Mouse (Mus musculus) right cerebral cortex, postnatal 14 days (tissue): ENCODE measurements around the gene Uvrag.

Source experiments
- DNase-seq: peaks from one replicate; pipeline ENCODE4 v3.0.0; 2022

Gene Uvrag

DNA sequence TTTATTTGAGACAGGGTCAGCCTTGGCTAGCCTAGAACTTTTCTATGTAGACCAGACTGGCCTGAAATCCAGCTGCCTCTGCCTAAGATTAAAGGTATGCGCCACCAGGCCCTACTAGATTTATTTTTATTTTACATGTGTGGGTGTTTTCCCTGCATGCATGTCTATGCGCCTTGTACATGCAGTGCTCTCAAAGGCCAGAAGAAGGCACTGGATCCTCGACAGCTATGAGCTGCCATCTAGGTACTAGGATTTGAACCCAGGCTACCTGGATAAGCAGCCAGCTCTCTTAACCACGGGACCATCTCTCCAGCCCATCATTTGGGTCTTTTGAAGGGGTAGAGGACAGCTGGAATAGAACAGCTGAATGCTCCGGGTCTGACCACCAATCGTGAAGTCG, 21.5 kb upstream of the Uvrag start:
- DNase-seq = no peak

GRCm38 (mm10) chr7:99161961-99162360, 21.0 kb upstream of the Uvrag start:
- no peak for DNase-seq

- DNase-seq = no peak
Observed at GRCm38 (mm10) chr7:99161529-99161928, 20.6 kb upstream of the Uvrag start.

- no peak for DNase-seq
Observed at GRCm38 (mm10) chr7:99160995-99161394, 20.1 kb upstream of the Uvrag start.

DNA sequence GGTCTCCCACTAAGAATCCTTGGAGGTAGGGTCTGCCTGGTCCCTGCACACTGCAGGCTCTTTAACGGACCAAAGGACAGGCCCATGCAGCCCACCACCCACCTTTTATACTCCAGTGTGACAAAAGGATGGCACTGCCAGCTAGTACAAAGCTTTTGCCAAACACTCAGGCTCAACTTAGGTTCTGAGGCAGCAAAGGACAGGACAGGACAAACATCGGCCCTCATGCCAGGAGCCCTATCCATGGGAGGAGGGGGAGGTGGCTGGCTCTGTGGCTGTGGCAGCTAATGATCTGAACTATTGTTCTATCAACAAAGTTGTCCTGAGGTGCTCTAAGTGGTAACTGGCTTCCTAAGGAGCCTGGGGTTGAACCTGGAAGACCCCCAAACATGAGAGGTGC, 18.5 kb upstream of the Uvrag start:
- no peak for DNase-seq

- no peak for DNase-seq
Observed at GRCm38 (mm10) chr7:99158904-99159303, 18.0 kb upstream of the Uvrag start.

DNA sequence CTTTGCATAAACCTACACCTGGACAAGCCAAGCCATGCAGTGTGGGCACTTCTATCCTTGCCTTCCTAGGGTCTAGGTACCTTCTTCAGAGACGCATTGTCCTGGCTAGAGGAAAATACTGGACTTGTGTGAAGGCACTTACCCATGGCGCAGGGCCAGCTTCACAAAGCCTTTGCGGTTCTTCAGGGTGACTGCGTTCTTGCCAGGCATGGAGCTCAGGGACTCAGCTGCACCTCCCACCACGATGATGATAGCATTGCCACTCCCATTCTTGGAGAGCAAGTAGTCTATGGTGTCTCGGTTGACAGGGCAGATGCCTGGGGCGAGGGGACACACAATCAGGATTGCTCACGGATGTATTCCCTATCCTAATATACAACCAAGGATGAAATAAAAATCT, 17.1 kb upstream of the Uvrag start:
- no peak for DNase-seq

DNA sequence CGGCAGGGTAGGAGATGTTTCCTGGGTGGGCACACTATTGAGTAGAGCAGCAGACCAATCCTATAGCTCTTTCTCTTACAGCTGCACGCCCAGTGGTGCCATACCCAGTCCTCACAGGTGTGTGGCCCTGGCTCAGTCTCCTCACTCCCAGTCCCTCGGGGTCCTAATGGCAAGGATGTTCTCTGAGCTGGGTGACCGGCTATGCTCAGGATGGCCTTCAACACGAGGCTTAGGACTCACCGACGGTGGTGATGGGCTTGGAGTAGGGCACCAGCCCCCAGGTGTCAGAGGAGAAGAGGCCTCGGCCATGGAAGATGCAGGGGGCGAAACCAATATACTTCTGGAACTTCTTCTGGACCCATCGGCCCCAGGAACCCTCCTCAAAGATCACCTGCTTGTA, 15.8 kb upstream of the Uvrag start:
- no peak for DNase-seq

DNA sequence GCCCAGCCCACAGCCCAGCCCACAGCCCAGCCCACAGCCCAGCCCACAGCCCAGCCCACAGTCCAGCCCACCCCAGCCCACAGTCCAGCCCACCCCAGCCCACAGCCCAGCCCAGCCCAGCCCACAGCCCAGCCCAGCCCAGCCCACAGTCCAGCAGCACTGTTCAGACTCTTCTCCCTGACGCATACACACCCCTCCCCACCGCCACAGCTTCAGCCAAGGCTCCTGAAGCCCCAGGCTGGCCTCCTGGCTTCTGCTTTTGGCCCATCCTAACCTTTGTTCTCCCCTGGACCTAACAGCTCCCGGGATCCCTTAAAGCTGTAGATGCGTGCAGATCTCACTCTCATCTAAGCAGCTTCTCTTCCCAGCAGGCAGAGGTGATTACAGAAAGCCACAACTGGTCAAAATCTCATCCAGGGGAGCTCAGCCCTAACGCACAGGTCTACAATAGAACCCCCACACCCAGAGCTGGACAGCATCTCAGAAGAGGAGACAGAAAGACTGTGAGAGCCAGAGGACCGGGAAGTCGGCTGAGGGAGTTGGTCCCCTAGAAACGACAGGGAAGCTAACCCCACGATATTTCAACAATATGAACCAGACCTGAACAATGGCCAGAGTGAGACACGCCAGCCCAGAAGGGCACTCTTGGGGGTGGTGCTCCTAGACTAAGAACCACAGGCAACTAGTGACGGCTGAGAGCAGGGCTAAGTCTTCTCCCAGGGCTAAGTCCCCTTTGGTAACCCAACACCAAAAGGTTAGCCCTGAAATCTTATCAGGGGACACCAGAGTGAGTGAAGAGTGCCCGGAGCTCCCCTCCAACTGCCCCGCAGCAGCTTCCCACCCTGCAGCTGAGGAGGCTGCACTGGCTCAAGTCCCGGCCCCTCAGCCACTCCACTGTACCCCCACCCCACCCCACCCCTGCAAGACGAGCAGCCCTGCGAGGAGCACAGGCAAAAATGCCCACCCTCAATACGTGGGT, 14.7 kb upstream of the Uvrag start:
- no peak for DNase-seq

GRCm38 (mm10) chr7:99154648-99155151, 13.8 kb upstream of the Uvrag start:
- no peak for DNase-seq

- no peak for DNase-seq
Observed at GRCm38 (mm10) chr7:99153686-99154202, 12.8 kb upstream of the Uvrag start.

- no peak for DNase-seq
Observed at GRCm38 (mm10) chr7:99152756-99153155, 11.8 kb upstream of the Uvrag start.

- peak; percentile 97 for DNase-seq
Observed at GRCm38 (mm10) chr7:99151342-99151741, 10.4 kb upstream of the Uvrag start.

DNA sequence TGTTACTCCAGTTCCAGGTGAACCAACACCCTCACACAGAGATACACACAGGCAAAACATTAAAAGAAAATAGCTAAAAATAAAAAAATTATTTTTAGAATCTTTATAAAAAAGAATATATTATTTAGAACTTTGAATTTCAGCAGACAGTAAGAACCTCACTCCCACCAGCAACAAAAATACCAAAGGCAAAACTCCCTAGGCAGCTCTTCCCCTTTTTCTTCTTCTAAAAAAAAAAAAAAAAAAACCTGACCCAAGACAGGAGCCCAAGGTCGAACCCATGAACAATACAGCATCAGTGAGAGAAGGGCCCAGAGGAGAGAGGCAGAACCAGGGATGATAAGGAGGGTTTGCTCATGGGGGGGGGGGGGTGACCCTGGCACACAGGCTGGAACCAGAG, 8.1 kb upstream of the Uvrag start:
- no peak for DNase-seq

DNA sequence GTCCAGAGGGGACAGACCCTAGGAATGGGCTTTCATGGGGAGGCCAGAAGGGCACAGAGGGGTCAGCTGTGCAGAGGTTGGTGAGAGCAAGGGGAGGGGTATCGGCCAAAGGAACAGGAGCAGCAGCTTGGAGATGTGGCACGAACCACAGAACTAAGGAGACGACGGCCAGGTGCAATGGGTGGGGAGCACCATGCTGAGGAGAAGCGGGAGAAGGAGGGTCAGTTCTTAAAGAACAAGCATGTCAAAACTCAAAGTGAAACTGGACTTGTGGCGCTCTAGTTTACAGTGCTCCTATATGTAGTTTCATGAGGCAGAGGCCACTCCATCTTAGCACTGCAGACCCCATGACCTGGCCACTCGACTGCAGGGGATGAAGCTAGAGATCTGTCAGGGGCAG, 6.6 kb upstream of the Uvrag start:
- DNase-seq = no peak

- DNase-seq = no peak
Observed at GRCm38 (mm10) chr7:99146906-99147305, 6.0 kb upstream of the Uvrag start.

DNA sequence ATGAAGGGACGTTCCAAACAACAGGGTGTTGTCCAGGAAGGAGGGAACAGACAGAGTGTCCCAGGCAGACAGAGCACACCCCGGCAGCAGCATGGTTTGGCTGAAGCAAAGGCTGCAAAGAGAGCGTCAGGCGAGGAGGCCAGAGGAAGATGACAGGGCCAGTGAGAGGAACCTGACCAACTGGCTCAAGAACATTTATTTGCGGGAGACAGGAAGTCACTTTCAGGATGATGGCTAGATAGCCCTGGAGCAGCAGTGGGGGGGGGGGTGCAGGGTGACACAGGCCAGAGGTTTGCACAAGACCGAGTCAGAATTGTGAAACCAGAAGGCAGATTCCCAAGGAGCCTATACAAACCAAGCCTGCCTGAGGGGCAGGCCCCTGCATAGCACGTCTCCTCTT, 5.1 kb upstream of the Uvrag start:
- DNase-seq = no peak

- peak; percentile 50 for DNase-seq
Observed at GRCm38 (mm10) chr7:99144616-99145015, 3.7 kb upstream of the Uvrag start.

DNA sequence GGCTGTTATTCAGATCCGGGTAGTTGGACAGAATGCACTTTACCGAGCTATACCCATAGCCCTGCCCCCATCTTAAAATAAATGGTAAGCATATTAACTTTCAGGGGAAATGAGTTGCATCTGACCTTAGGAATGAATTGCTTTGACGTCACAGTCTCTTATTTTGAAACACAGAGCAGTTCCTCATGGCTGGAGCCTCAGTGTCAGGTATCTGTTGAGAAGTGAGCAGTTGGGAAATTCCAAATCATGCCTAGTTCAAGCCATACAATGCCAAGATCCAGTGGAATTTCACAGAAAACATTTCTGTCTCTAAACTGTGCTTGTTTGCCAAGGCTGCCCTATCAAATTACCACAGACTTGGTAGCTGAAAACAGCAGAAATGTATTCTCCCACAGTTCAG, 2.3 kb upstream of the Uvrag start:
- no peak for DNase-seq

DNA sequence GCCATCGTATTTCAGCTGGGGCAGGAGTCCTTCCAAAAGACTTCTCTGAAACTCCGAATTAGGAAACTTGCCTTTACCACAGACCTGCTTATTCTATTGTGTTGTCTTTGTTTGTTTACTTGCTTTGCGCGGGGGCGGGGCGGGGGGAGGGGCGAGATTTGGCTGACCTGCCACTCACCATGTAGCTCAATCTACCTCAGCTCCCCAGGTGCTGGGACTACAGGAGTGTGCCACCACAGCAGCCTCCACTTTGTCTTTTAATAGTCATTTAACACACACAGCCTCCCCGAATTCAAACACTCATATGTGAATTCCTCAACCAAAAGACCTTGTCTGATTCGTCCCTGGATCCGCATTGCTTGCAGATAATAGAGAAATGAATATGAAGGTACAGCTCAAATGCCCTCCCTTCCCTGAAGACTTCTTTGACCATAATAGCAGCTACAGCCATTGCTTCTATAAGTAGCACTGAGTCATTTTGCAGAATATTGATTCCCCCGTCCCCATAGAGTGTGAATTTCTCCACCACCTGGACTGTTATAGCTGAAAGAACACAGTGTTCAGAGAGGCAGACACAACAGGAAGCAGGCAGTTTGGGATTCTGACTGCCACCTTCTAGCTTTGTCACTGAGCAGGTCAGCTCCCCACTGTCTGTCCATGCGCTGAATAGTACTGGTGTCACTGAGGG, 1.1 kb upstream of the Uvrag start:
- no peak for DNase-seq

DNA sequence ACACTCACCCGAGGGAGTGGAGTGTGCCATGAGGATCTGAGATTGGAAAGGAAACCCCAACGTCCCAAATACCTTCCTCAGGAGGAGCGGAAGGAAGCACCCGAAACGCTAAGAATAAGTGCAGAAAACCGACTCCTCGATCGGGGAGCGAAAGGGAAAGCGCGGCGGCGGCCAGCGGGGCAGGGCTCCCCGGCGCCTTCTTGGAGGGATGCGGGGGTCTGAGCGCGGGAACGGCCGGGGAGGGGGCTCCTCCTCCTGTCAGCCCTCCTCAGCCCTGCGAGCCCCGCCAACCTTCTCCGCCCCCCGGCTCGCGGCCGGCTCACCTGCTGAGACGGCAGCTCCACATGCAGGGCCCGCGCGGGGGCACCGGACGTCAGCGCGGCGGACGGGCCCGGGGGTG, 430 bp downstream of the Uvrag start:
- no peak for DNase-seq

DNA sequence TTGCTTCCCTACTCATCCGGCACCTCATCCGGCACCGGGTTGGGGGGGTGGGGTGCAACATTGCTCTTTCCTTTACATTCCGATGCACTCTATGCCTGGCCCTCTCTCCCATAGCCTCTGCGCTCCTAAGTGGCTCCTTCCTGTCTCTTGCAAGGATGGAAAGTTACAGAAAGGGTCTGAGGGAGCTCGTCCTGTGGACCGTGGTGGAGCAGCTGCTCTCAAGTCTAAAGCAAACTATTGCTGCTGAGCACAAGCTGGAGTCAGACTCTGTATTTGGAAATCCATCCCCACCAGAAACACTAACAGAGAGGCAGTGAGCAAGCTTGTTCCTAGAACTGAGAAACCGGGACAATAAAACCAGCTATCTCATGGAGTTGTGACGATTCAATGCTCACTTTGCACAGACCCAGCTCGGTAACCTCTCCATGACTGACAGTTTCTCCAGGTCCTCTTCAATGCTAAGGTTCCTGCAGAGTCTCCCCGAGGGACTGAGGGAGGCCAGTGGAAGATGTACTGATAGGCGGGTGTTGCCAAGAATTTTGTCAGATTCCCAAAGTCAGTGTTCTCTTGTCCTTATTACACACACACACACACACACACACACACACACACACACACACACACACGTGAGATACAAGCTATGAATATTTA, 975 bp downstream of the Uvrag start:
- no peak for DNase-seq

DNA sequence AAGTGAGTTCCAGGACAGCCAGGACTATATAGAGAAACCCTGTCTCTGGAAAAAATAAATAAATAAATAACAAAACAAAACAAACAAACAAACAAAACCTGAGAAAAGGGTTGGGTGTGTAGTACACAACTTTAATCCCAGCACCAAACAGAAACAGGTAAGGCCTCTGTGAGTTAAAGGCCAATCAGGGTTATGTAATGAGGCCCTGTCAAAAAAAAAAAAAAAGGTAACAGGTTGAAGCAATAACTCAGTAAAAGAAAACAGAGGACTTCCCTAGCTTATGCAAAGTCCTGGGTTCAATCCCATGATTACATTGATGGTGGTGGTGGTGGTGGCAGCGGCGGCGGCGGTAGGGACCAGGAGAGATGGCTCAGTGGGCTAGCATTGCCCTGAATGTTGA, 3.4 kb downstream of the Uvrag start:
- DNase-seq = no peak
